Mouse (Mus musculus) CH12.LX (cell line): ENCODE measurements at regions not wholly inside any gene's neighbourhood (a gene's known extent, or its start where the extent isn't known, plus 50 kb on each side); places are given as distances from the start of the nearest gene placed in this dataset.

Source experiments
- DNase-seq: peaks from one replicate; pipeline ENCODE4 v3.0.0-alpha.2; 2013; ENCODE audit errors: extremely low read depth
- H3K27ac ChIP-seq: 2 replicates; pipeline ENCODE4 v1.5.1; 2012; ENCODE audit warnings: low read depth, mild to moderate bottlenecking, control low read depth, moderate library complexity; ENCODE audit not compliant: insufficient read depth
- H3K27me3 ChIP-seq: replicated peaks from 2 replicates; pipeline ENCODE3; 2012; ENCODE audit warnings: inconsistent platforms
- H3K36me3 ChIP-seq, 2 experiments: replicated peaks in 1 of 2; 2 replicates each; pipeline versions ENCODE3 to v1.6.1; 2012; ENCODE audit warnings: inconsistent platforms in 1 of 2, low read length in 1 of 2, mild to moderate bottlenecking in 1 of 2, mixed read lengths in 1 of 2, moderate library complexity in 1 of 2; ENCODE audit not compliant: control insufficient read depth in 1 of 2, insufficient read depth in 1 of 2
- H3K4me1 ChIP-seq, 2 experiments: 2 replicates each; pipeline ENCODE4 v1.6.1; 2012; ENCODE audit warnings: inconsistent platforms in 1 of 2, moderate library complexity in 1 of 2; ENCODE audit not compliant: insufficient read depth in 2 of 2, control insufficient read depth in 1 of 2
- H3K4me2 ChIP-seq: 2 replicates; pipeline ENCODE4 v1.6.1; 2012; ENCODE audit warnings: low read depth, mild to moderate bottlenecking, control low read depth; ENCODE audit not compliant: poor library complexity, insufficient read depth, severe bottlenecking
- H3K4me3 ChIP-seq, 3 experiments: fragments of 150-350 bp in 1 of 3; sonication (generic) in 1 of 3; replicated peaks in 1 of 3; 2 replicates each; pipeline versions ENCODE3 to v1.5.1; 2011 to 2012; ENCODE audit warnings: low read depth in 2 of 3, low read length in 2 of 3, mild to moderate bottlenecking in 2 of 3, moderate library complexity in 2 of 3, control low read depth in 1 of 3, improper control_type of control experiment in 1 of 3, inconsistent platforms in 1 of 3, mixed read lengths in 1 of 3; ENCODE audit not compliant: poor library complexity in 1 of 3
- H3K79me2 ChIP-seq: replicated peaks from 2 replicates; pipeline ENCODE4 v1.6.1; 2012; ENCODE audit warnings: mild to moderate bottlenecking, moderate library complexity; ENCODE audit not compliant: control insufficient read depth, poor library complexity, insufficient read depth, severe bottlenecking; ENCODE audit errors: extremely low read depth
- H3K9ac ChIP-seq: 2 replicates; pipeline ENCODE4 v1.6.1; 2012; ENCODE audit warnings: low read depth, mild to moderate bottlenecking, control low read depth, moderate library complexity; ENCODE audit not compliant: insufficient read depth
- H3K9me3 ChIP-seq: replicated peaks from 2 replicates; pipeline ENCODE3; 2012; ENCODE audit warnings: low read length, inconsistent platforms, mixed read lengths
- BHLHE40 ChIP-seq: IDR thresholded peaks from 2 replicates; pipeline ENCODE4 v1.6.1; 2011; ENCODE audit warnings: mild to moderate bottlenecking, low read depth, low read length, improper control_type of control experiment
- CHD2 ChIP-seq: IDR thresholded peaks from 2 replicates; pipeline ENCODE4 v1.6.1; 2011; ENCODE audit warnings: low read length, improper control_type of control experiment
- E2F4 ChIP-seq: IDR thresholded peaks from 2 replicates; pipeline ENCODE4 v1.6.1; 2011; ENCODE audit warnings: low read depth, low read length, improper control_type of control experiment; ENCODE audit not compliant: insufficient replicate concordance
- EP300 ChIP-seq: IDR thresholded peaks from 2 replicates; pipeline ENCODE4 v1.6.1; 2011; ENCODE audit warnings: low read length, improper control_type of control experiment
- ETS1 ChIP-seq: conservative IDR thresholded peaks from 2 replicates; pipeline ENCODE4 v1.6.1; 2012; ENCODE audit warnings: low read depth, mild to moderate bottlenecking, inconsistent platforms, low read length, improper control_type of control experiment, moderate library complexity
- GABPA ChIP-seq: IDR thresholded peaks from 2 replicates; pipeline ENCODE4 v1.6.1; 2012; ENCODE audit warnings: low read depth, low read length, improper control_type of control experiment, inconsistent platforms; ENCODE audit not compliant: insufficient replicate concordance
- HCFC1 ChIP-seq: IDR thresholded peaks from 2 replicates; pipeline ENCODE4 v1.6.1; 2012; ENCODE audit warnings: low read depth, mild to moderate bottlenecking, inconsistent platforms, low read length, improper control_type of control experiment
- JUND ChIP-seq: conservative IDR thresholded peaks from 2 replicates; pipeline ENCODE4 v1.6.1; 2011; ENCODE audit warnings: low read depth, low read length, improper control_type of control experiment
- KAT2A ChIP-seq: IDR thresholded peaks from 2 replicates; pipeline ENCODE4 v1.6.1; 2012; ENCODE audit warnings: low read length, improper control_type of control experiment, inconsistent platforms; ENCODE audit not compliant: insufficient replicate concordance
- MAX ChIP-seq: IDR thresholded peaks from 2 replicates; pipeline ENCODE4 v1.6.1; 2011; ENCODE audit warnings: low read length, improper control_type of control experiment
- MAZ ChIP-seq: IDR thresholded peaks from 2 replicates; pipeline ENCODE4 v1.6.1; 2012; ENCODE audit warnings: low read depth, mild to moderate bottlenecking, inconsistent platforms, low read length, improper control_type of control experiment, moderate library complexity
- MEF2A ChIP-seq: IDR thresholded peaks from 2 replicates; pipeline ENCODE4 v1.6.1; 2014; ENCODE audit warnings: low read depth, mild to moderate bottlenecking, inconsistent platforms, low read length, improper control_type of control experiment, borderline replicate concordance
- MXI1 ChIP-seq: IDR thresholded peaks from 2 replicates; pipeline ENCODE4 v1.6.1; 2011; ENCODE audit warnings: mild to moderate bottlenecking, low read depth, low read length, improper control_type of control experiment
- NRF1 ChIP-seq: IDR thresholded peaks from 2 replicates; pipeline ENCODE4 v1.6.1; 2014; ENCODE audit warnings: low read depth, mild to moderate bottlenecking, inconsistent platforms, low read length, improper control_type of control experiment, moderate library complexity
- PAX5 ChIP-seq: IDR thresholded peaks from 2 replicates; pipeline ENCODE4 v1.6.1; 2012; ENCODE audit warnings: low read length, inconsistent platforms, mixed read lengths
- POLR2A ChIP-seq: IDR thresholded peaks from 2 replicates; pipeline ENCODE4 v1.6.1; 2011; ENCODE audit warnings: low read depth, mild to moderate bottlenecking, improper control_type of control experiment, low read length
- POLR2AphosphoS2 ChIP-seq: IDR thresholded peaks from 2 replicates; pipeline ENCODE4 v1.6.1; 2011; ENCODE audit warnings: low read depth, low read length, improper control_type of control experiment
- SIN3A ChIP-seq: IDR thresholded peaks from 2 replicates; pipeline ENCODE4 v1.6.1; 2012; ENCODE audit warnings: low read length, improper control_type of control experiment, inconsistent platforms
- SMC3 ChIP-seq: IDR thresholded peaks from 2 replicates; pipeline ENCODE4 v1.6.1; 2011; ENCODE audit warnings: low read depth, low read length, improper control_type of control experiment
- USF1 ChIP-seq: IDR thresholded peaks from 2 replicates; pipeline ENCODE4 v1.6.1; 2014; ENCODE audit warnings: low read depth, mild to moderate bottlenecking, inconsistent platforms, low read length, improper control_type of control experiment
- ZNF384 ChIP-seq: IDR thresholded peaks from 2 replicates; pipeline ENCODE4 v1.6.1; 2012; ENCODE audit warnings: low read depth, low read length, improper control_type of control experiment, inconsistent platforms
- dilution Hi-C: fragments of 300-500 bp; cut with MboI; formaldehyde crosslinking; loops from 2 replicates; pipeline ENCODE4 v1.14.3; 2020; ENCODE audit warnings: low sequenced_read_pairs; ENCODE audit not compliant: extremely low pct_unique_long_range_greater_than_20kb, extremely low pct_ligation_motif_present
- in situ Hi-C: fragments of 300-500 bp; cut with MboI; formaldehyde crosslinking; loops from 3 replicates; pipeline ENCODE4 v1.14.3; 2019; ENCODE audit warnings: low sequenced_read_pairs, low pct_ligation_motif_present, low pct_unique_long_range_greater_than_20kb, mixed read lengths

DNA sequence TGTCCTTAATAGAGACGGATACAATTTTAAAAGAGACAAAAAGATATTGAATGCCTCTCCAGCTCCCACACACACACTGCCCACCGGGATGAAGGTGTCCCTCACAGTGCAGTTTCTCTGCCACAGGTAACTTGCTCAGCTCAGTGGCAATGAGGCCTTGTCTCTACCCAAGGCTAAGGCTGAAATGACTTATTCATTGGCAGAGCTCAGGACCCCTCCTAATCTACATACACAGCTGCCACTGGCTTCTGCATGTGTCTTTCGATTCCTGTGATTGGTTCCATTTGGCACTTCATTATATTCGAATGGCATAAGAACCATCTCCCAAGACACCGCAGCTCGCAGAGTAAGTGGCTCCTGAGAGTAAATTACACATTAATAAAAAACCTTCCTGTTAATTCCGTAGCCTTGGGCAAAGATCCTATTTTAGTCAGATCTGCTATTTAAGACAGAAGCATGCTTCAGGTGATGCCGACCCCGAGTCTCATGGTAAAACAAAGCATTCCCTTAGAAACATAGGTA lies 122.2 kb downstream of the Rap2a start:
- no peak overlapping the region for H3K4me3 ChIP-seq
- no peaks in the 10 kb centered on the region; a peak in 1 of 4 replicates for H3K4me1 ChIP-seq
- H3K9ac ChIP-seq = no peak overlapping the region
- dilution Hi-C loops (no loop called here), in situ Hi-C loops (no loop called here)
- no peaks in the 10 kb centered on the region for H3K9me3 ChIP-seq
- no peak for DNase-seq
- no peaks in the 10 kb centered on the region for H3K27me3 ChIP-seq
- no peak overlapping the region for H3K4me2 ChIP-seq
- H3K27ac ChIP-seq = no peak overlapping the region
- H3K36me3 ChIP-seq = no peaks in the 10 kb centered on the region
- no peaks in the 10 kb centered on the region for H3K79me2 ChIP-seq
- TF ChIP-seq POLR2AphosphoS2 (no peak), MEF2A (no peak), E2F4 (no peak), CHD2 (no peak), MAZ (no peak), HCFC1 (no peak), EP300 (no peak), MAX (no peak), POLR2A (no peak), PAX5 (no peak), GABPA (no peak), ZNF384 (no peak), SIN3A (no peak), SMC3 (no peak), USF1 (no peak), JUND (no peak), KAT2A (no peak), BHLHE40 (no peak), ETS1 (no peak), MXI1 (no peak)
- TF ChIP-seq, all 38 proteins: peak for 0

DNA sequence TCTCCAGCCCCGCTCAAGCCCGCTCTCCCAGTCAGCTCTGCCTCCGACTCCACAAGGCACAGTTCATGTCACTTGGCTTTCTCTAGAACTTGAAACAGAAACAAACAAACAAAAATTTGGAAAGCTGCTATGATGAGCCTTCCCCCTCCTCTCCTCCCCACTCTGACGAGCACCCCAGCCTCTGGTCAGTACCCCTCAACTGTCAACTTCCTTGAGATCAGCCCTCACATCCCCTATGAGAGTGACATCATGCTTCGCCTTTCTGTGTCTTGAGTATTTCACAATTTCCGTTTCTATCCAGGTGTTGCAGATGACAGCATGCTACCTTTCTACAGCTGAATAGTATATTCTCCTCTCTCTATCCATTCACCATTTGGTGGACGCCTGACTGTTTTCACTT lies 123.3 kb downstream of the Rap2a start:
- no peak overlapping the region for H3K4me2 ChIP-seq
- H3K36me3 ChIP-seq = no peaks in the 10 kb centered on the region
- no peak overlapping the region for H3K9ac ChIP-seq
- no peaks in the 10 kb centered on the region for H3K9me3 ChIP-seq
- dilution Hi-C loops (no loop called here), in situ Hi-C loops (no loop called here)
- no peak for DNase-seq
- H3K27ac ChIP-seq = no peak overlapping the region
- no peak overlapping the region for H3K4me3 ChIP-seq
- H3K4me1 ChIP-seq = no peaks in the 10 kb centered on the region; a peak in 1 of 4 replicates
- no peaks in the 10 kb centered on the region for H3K27me3 ChIP-seq
- TF ChIP-seq ETS1 (no peak), HCFC1 (no peak), NRF1 (no peak)
- H3K79me2 ChIP-seq = no peaks in the 10 kb centered on the region
